Mouse (Mus musculus) kidney, postnatal 36 days (tissue): ENCODE measurements around the gene Scrn3.

ENCODE experiments used
- DNase-seq, 2 experiments: peaks; one replicate each; pipeline ENCODE4 v3.0.0; 2021 to 2022; ENCODE audit warnings: mixed read lengths in 2 of 2

Gene Scrn3

GRCm38 (mm10) chr2:73319218-73319617 is 6.8 kb downstream of the Scrn3 start:
- no peak for DNase-seq

- DNase-seq, result peak in 1 of 2 experiments; percentile 12
Measured at GRCm38 (mm10) chr2:73322991-73323390, 10.6 kb downstream of the Scrn3 start.

GRCm38 (mm10) chr2:73325871-73326270 is 13.5 kb downstream of the Scrn3 start:
- DNase-seq, result peak; percentile 36 to 75

- DNase-seq, result no peak
Measured at GRCm38 (mm10) chr2:73335949-73336348, 23.5 kb downstream of the Scrn3 start.

GRCm38 (mm10) chr2:73338415-73338814 is 26.0 kb downstream of the Scrn3 start:
- no peak for DNase-seq

- no peak for DNase-seq
Measured at GRCm38 (mm10) chr2:73343701-73344100, 31.3 kb downstream of the Scrn3 start.

- no peak for DNase-seq
Measured at GRCm38 (mm10) chr2:73345204-73345603, 32.8 kb downstream of the Scrn3 start.

- no peak for DNase-seq
Measured at GRCm38 (mm10) chr2:73346345-73347086, 34.1 kb downstream of the Scrn3 start.

GRCm38 (mm10) chr2:73347136-73347535 is 34.7 kb downstream of the Scrn3 start:
- DNase-seq, result no peak

- DNase-seq, result no peak
Measured at GRCm38 (mm10) chr2:73347766-73348165, 35.4 kb downstream of the Scrn3 start.

- DNase-seq, result no peak
Measured at GRCm38 (mm10) chr2:73348221-73348620, 35.8 kb downstream of the Scrn3 start.

GRCm38 (mm10) chr2:73351496-73351895 is 39.1 kb downstream of the Scrn3 start:
- DNase-seq, result peak in 1 of 2 experiments; percentile 24

GRCm38 (mm10) chr2:73351927-73352374 is 39.5 kb downstream of the Scrn3 start:
- DNase-seq, result peak; percentile 11 to 40

GRCm38 (mm10) chr2:73357004-73357403 is 44.6 kb downstream of the Scrn3 start:
- DNase-seq, result no peak

- peak in 1 of 2 experiments; percentile 34 for DNase-seq
Measured at GRCm38 (mm10) chr2:73359941-73360340, 47.5 kb downstream of the Scrn3 start.

- no peak for DNase-seq
Measured at GRCm38 (mm10) chr2:73360536-73360935, 48.1 kb downstream of the Scrn3 start.

- DNase-seq, result no peak
Measured at GRCm38 (mm10) chr2:73363448-73363847, 51.0 kb downstream of the Scrn3 start.

- no peak for DNase-seq
Measured at GRCm38 (mm10) chr2:73371530-73372335, 59.3 kb downstream of the Scrn3 start.

GRCm38 (mm10) chr2:73378326-73378725 is 65.9 kb downstream of the Scrn3 start:
- no peak for DNase-seq

- no peak for DNase-seq
Measured at GRCm38 (mm10) chr2:73379656-73380055, 67.3 kb downstream of the Scrn3 start.

- peak in 1 of 2 experiments; percentile 15 for DNase-seq
Measured at GRCm38 (mm10) chr2:73380298-73380975, 68.0 kb downstream of the Scrn3 start.

GRCm38 (mm10) chr2:73385172-73385571 is 72.8 kb downstream of the Scrn3 start:
- no peak for DNase-seq
